Mouse (Mus musculus): ENCODE results near the gene Lsr.
"Not testable (repeated sequence)": the region's sequence is repeated elsewhere in the genome, so short reads cannot be mapped to it uniquely, and the experiment has no call there.

The Lsr gene

GRCm38 (mm10) chr7:30962862-30963261, 10.4 kb downstream of the Lsr start:
- no peak for DNase-seq (ENCODE audit: low spot score in 2 of 2)

GRCm38 (mm10) chr7:30959786-30960349, 13.4 kb downstream of the Lsr start:
- DNase-seq (ENCODE audit: low spot score in 2 of 2), result no peak

- DNase-seq (ENCODE audit: low spot score in 2 of 2), result no peak
Measured at GRCm38 (mm10) chr7:30958866-30959487, 14.3 kb downstream of the Lsr start.

GRCm38 (mm10) chr7:30958109-30958865, 15.0 kb downstream of the Lsr start:
- DNase-seq (ENCODE audit: low spot score in 2 of 2), result no peak

- peak; percentile 77 to 92 for DNase-seq (ENCODE audit: low spot score in 2 of 2)
Measured at GRCm38 (mm10) chr7:30957367-30957783, 15.9 kb downstream of the Lsr start.

- peak; percentile 48 to 71 for DNase-seq (ENCODE audit: low spot score in 2 of 2)
Measured at GRCm38 (mm10) chr7:30956756-30957366, 16.4 kb downstream of the Lsr start, which contains the start of gene Usf2. Gene Usf2 (minus strand): TSS chr7:30956803.

DNA sequence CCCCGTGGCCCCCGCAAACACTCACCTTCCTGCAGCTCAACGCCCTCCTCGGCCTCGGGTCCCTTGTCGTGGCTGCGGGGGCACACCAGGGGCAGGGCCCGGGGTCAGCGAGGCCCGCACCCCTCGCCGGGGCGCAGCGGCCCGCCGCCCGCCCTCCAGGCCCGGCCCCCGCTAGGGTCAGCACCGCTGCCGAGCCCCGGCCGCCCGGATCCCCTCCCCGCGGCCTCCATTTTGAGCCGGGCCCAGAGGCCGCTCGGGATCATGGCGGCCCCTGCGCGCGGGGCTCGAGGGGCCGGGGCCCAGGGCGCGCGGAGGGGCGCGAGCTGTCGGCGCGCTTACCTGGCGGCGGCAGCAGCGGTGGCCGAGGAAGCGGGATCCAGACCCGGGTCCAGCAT, 16.9 kb downstream of the Lsr start:
- peak in 1 of 2 experiments; percentile 58 for DNase-seq (ENCODE audit: low spot score in 2 of 2)

- DNase-seq (ENCODE audit: low spot score in 2 of 2), result peak; percentile 77 to 89
Measured at GRCm38 (mm10) chr7:30955584-30956356, 17.5 kb downstream of the Lsr start.

GRCm38 (mm10) chr7:30954971-30955520, 18.2 kb downstream of the Lsr start:
- DNase-seq (ENCODE audit: low spot score in 2 of 2), result no peak

GRCm38 (mm10) chr7:30954036-30954435, 19.2 kb downstream of the Lsr start:
- no peak for DNase-seq (ENCODE audit: low spot score in 2 of 2)

DNA sequence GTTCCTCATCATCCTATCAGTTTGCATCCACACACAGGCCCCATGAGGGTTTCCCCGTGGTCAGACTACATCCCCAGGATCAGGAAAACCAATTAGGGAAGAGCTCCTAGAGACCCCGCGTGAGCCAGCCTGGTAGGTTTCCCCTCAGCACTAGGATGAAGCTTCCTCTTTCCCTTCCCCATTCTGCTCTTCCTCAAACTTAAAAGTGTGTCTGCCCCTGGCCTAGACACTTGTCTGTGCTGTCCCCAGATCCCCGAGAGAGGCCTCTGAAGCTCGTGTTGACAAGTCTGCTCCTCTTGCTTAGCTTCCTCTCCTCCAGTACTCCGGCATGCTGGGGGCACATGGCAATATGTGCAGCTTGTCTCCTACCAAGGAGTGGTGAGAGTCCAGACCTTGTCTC, 19.8 kb downstream of the Lsr start:
- no peak for DNase-seq (ENCODE audit: low spot score in 2 of 2)

DNA sequence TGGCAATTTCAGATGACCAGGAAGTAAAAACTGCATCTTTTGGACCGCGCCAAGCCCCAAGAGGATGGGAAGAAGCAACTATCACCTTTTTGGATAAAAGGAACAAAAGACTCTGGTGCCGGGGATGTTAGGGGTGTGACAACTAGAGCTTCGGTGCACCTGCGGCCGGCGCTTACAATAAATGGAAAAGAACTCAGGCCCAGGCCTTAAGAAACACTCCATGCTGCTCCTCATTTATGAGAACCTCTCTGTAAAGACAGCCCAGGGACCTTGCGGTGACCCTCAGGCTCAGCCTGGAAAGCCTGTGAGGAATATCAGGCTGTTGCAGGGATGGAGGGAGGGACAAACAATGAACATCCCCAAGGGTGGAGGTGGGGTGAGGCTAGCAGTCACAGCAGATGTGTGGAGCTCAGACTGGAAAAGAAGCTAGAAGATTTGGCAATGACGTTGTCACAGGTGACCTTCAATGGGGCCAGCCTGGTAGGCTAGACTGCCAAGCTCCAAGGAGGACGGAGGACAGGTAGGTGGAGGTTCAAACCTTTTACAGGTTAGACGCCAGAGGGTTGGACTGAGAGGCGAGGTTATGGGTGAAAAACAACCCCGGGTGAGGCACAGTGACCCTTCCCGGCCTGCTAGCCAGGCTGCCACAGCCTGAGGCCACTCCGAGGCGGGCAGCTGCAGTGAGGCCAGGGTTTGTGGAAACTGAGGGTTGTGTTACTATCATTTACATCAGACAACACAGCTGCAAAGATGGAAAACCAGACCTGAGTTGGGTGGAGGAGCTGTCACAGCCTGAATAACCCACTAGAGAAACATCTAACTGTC, 20.6 kb downstream of the Lsr start:
- no peak for DNase-seq (ENCODE audit: low spot score in 2 of 2)

- not testable (repeated sequence) for DNase-seq (ENCODE audit: low spot score in 2 of 2)
Measured at GRCm38 (mm10) chr7:30949902-30950301, 23.4 kb downstream of the Lsr start.

- DNase-seq (ENCODE audit: low spot score in 2 of 2), result no peak
Measured at GRCm38 (mm10) chr7:30945876-30946275, 27.4 kb downstream of the Lsr start.

DNA sequence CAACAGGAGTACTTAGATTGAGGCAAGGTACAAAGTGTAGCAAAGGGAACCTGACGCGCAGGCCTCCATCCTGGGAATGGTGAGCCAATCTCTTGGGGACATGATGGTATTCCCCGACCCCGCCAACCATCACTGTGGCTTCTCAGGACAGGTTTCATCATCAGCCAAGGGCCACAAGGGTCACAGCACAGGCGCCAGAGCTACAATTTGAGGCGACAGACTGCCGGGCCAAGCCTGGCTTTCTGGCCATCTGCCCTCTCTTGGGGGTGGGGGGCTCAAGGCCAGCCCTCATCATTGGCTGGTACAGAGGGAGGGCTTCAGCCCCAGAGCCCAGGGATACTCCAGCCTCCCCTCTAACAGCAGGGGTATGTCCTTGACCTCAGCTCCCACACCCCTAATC, 27.8 kb downstream of the Lsr start:
- not testable (repeated sequence) for DNase-seq (ENCODE audit: low spot score in 2 of 2)

GRCm38 (mm10) chr7:30944706-30945105, 28.6 kb downstream of the Lsr start:
- not testable (repeated sequence) for DNase-seq (ENCODE audit: low spot score in 2 of 2)

DNA sequence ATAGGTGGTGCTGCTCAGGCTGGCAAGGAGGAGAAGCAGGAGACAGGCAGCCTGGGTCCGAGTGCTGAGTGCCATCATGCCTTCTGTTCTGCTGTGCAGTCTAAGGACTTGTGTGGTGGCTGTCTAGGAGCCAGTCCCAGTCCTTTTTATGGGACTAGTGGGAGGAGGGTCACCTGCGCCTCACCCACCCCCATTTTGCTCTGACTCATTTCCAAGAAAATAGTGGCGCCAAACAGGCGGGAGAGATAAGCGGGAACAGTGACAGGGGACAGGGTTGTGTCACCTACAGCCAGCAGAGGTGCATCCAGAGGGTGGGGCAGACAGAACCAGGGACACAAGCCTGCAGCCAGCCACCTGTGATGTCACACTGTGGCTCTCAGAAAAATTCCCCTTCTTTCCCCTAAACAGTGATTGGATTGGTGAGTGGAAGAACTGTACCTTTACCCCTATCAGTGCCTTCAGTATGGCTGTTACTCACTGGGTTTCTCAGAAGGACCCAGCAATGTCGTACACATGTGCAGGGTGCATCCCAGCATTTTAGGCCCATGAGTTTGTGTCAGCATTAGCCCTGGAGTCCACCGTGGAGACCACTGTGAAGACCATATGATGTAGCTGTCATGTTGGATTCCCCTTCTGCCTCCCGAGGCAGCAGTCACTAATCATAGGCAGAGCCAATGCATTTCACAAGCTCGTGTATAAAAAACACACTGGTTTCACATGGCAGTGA, 29.2 kb downstream of the Lsr start, which contains the start of gene Hamp:
Gene Hamp (minus strand): TSS at position 124 of the 727 bp plus-strand sequence.
- DNase-seq (ENCODE audit: low spot score in 2 of 2), result no peak

DNA sequence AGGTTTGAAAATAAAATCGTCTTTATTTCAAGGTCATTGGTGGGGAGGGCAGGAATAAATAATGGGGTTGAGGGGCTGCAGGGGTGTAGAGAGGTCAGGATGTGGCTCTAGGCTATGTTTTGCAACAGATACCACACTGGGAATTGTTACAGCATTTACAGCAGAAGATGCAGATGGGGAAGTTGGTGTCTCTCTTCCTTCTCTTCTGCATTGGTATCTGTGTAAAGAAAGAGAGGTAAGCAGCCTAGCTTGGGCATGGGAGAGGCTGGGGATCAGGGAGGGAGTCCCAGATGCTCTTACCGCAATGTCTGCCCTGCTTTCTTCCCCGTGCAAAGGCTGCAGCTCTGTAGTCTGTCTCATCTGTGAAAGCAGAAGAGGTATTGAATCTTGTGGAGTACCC, 30.9 kb downstream of the Lsr start:
- not testable (repeated sequence) for DNase-seq (ENCODE audit: low spot score in 2 of 2)

DNA sequence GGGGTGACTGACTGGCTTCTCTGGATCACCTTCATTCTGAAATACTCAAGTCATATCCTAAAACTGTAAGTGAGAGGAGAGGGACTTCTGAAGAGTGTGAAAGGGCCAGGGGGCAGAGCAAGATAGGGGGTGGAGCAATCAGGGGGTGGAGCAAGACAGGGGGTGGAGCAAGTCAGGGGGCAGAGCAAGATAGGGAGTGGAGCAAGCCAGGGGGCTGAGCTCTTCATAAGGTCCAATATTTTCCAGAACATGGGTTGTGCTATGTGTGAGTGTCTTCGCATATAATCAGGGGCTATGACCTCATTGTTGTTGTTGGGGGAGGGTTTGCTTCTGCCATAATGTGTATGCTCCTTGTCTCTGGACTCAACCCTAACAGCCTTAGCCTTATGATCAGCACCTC, 33.2 kb downstream of the Lsr start:
- not testable (repeated sequence) for DNase-seq (ENCODE audit: low spot score in 2 of 2)
